Mouse (Mus musculus) neural tube, embryonic 15.5 days (tissue): Measurements from ENCODE around the gene Lmbr1l. TPM values are rescaled to one million over a fixed set of nuclear protein-coding genes. Genes with fewer than 3 reads are reported as not detected.

Experiments
- ATAC-seq: fragments of 200-750 bp; cut with Nextera tagmentation; 2 replicates; pipeline ENCODE4 v1.8.0; 2017; ENCODE audit warnings: mild to moderate bottlenecking, moderate TSS enrichment, moderate library complexity; ENCODE audit not compliant: low FRiP score
- H3K27ac ChIP-seq: fragments of 300-500 bp; sonication (generic); replicated peaks from 2 replicates; pipeline ENCODE4 v1.5.1; 2015; ENCODE audit warnings: mild to moderate bottlenecking, inconsistent platforms
- H3K27me3 ChIP-seq: fragments of 300-500 bp; sonication (generic); replicated peaks from 2 replicates; pipeline ENCODE4 v1.6.1; 2015; ENCODE audit warnings: inconsistent platforms
- H3K36me3 ChIP-seq: fragments of 300-500 bp; sonication (generic); 2 replicates; pipeline ENCODE4 v1.6.1; 2015; ENCODE audit warnings: inconsistent platforms
- H3K4me1 ChIP-seq: fragments of 300-500 bp; sonication (generic); 2 replicates; pipeline ENCODE4 v1.6.1; 2015; ENCODE audit warnings: inconsistent platforms
- H3K4me2 ChIP-seq: fragments of 300-500 bp; sonication (generic); 2 replicates; pipeline ENCODE4 v1.6.1; 2015; ENCODE audit warnings: inconsistent platforms, mild to moderate bottlenecking, moderate library complexity
- H3K4me3 ChIP-seq: fragments of 300-500 bp; sonication (generic); replicated peaks from 2 replicates; pipeline ENCODE4 v1.5.1; 2015; ENCODE audit warnings: mild to moderate bottlenecking, inconsistent platforms
- H3K9ac ChIP-seq: fragments of 300-500 bp; sonication (generic); replicated peaks from 2 replicates; pipeline ENCODE4 v1.6.1; 2015; ENCODE audit warnings: mild to moderate bottlenecking, inconsistent platforms
- H3K9me3 ChIP-seq: fragments of 300-500 bp; sonication (generic); replicated peaks from 2 replicates; pipeline ENCODE4 v1.6.1; 2016; ENCODE audit warnings: inconsistent platforms
- WGBS: fragments of 180-500 bp; shearing (Covaris S2); methylation state at CpG from one replicate; pipeline ENCODE4 v1.1.7; 2015; ENCODE audit warnings: mixed read lengths; 5-methylcytosine and 5-hydroxymethylcytosine counted together
- polyA plus RNA-seq: library from polyadenylated mRNA; unstranded; fragments of >200 nt; fragmentation: Nextera tagmentation; extraction: Ambion mirVana; gene quantifications from 2 replicates; pipeline ENCODE4 v1.2.1, GENCODE M21; 2015

The Lmbr1l gene
- polyA plus RNA-seq, 1 experiment from 2014 or later = 28.6 TPM

GRCm38 (mm10) chr15:98871070-98871915 lies 46.7 kb downstream of the Lmbr1l start, which contains the start of gene Kmt2d:
Kmt2d (minus strand) TSS chr15:98871204.
- H3K4me2 ChIP-seq = peak within 1 kb of the TSS; percentile 99
- peak within 1 kb of the TSS; percentile 61 for H3K4me3 ChIP-seq
- H3K27ac ChIP-seq = peak within 1 kb of the TSS; percentile 99
- H3K27me3 ChIP-seq = no peaks in the 10 kb centered on the region
- ATAC-seq = peak; percentile 62
- peaks cover 48% of the 10 kb centered on the region for H3K4me1 ChIP-seq
- H3K9me3 ChIP-seq = no peaks in the 10 kb centered on the region
- H3K9ac ChIP-seq = peak within 1 kb of the TSS; percentile 93
- WGBS = under 1% methylated on average over 83 of the region's 94 CpGs
- H3K36me3 ChIP-seq = peaks cover 4% of the 10 kb centered on the region; the same call in 1 of the 2 replicates

- peak overlapping the region; percentile 99 for H3K27ac ChIP-seq
- peak overlapping the region; percentile 93 for H3K9ac ChIP-seq
- no peak for ATAC-seq
- H3K36me3 ChIP-seq = peaks cover 13% of the 10 kb centered on the region
- 0% methylated on average over 16 of the region's 16 CpGs for WGBS
- H3K4me2 ChIP-seq = peak overlapping the region; percentile 99
- H3K4me3 ChIP-seq = peak overlapping the region; percentile 61
- H3K27me3 ChIP-seq = no peaks in the 10 kb centered on the region
- H3K4me1 ChIP-seq = peaks cover 48% of the 10 kb centered on the region
- H3K9me3 ChIP-seq = no peaks in the 10 kb centered on the region
These were observed 47.6 kb downstream of the Lmbr1l start for GRCm38 (mm10) chr15:98870179-98871069.

- Histone ChIP-seq H3K4me3 (peak overlapping the region; percentile 61), H3K4me1 (peaks cover 48% of the 10 kb centered on the region), H3K27me3 (no peaks in the 10 kb centered on the region), H3K27ac (0 out of 2 replicates have a peak overlapping the region, but pooled peaks have one; percentile 5), H3K9ac (peak overlapping the region; percentile 93), H3K4me2 (peak overlapping the region; percentile 99), H3K9me3 (no peaks in the 10 kb centered on the region), H3K36me3 (peaks cover 22% of the 10 kb centered on the region)
- no peak for ATAC-seq
- WGBS = 13% methylated on average over 8 of the region's 8 CpGs
These were observed 48.5 kb downstream of the Lmbr1l start for GRCm38 (mm10) chr15:98869342-98870178.

- H3K36me3 ChIP-seq = peaks cover 32% of the 10 kb centered on the region
- peaks cover 48% of the 10 kb centered on the region for H3K4me1 ChIP-seq
- H3K9ac ChIP-seq = peak overlapping the region; percentile 93
- peak overlapping the region; percentile 99 for H3K4me2 ChIP-seq
- H3K27me3 ChIP-seq = no peaks in the 10 kb centered on the region
- peak overlapping the region; percentile 61 for H3K4me3 ChIP-seq
- H3K9me3 ChIP-seq = no peaks in the 10 kb centered on the region
- WGBS = 34% methylated on average over 11 of the region's 11 CpGs
- no peak for ATAC-seq
- peak overlapping the region; percentile 5; the same call in 1 of the 2 replicates for H3K27ac ChIP-seq
These were observed 49.5 kb downstream of the Lmbr1l start for GRCm38 (mm10) chr15:98868346-98869063.

GRCm38 (mm10) chr15:98867321-98867720 lies 50.7 kb downstream of the Lmbr1l start:
- WGBS = 74% methylated on average over 6 of the region's 6 CpGs
- no peak overlapping the region for H3K27ac ChIP-seq
- H3K27me3 ChIP-seq = no peaks in the 10 kb centered on the region
- peak overlapping the region; percentile 61 for H3K4me3 ChIP-seq
- H3K4me1 ChIP-seq = peaks cover 42% of the 10 kb centered on the region
- peak overlapping the region; percentile 99 for H3K4me2 ChIP-seq
- no peak for ATAC-seq
- no peaks in the 10 kb centered on the region for H3K9me3 ChIP-seq
- H3K9ac ChIP-seq = peak overlapping the region; percentile 38
- peaks cover 44% of the 10 kb centered on the region for H3K36me3 ChIP-seq

GRCm38 (mm10) chr15:98866501-98866900 lies 51.5 kb downstream of the Lmbr1l start:
- Histone ChIP-seq H3K9me3 (no peaks in the 10 kb centered on the region), H3K27me3 (no peaks in the 10 kb centered on the region), H3K9ac (no peak overlapping the region), H3K27ac (no peak overlapping the region), H3K4me3 (no peak overlapping the region), H3K36me3 (peaks cover 52% of the 10 kb centered on the region), H3K4me2 (no peak overlapping the region), H3K4me1 (peaks cover 42% of the 10 kb centered on the region)
- no peak for ATAC-seq
- 91% methylated on average over 5 of the region's 5 CpGs for WGBS

- Histone ChIP-seq H3K36me3 (peaks cover 60% of the 10 kb centered on the region), H3K9me3 (no peaks in the 10 kb centered on the region), H3K9ac (no peak overlapping the region), H3K4me3 (no peak overlapping the region), H3K4me2 (no peak overlapping the region), H3K27ac (no peak overlapping the region), H3K27me3 (no peaks in the 10 kb centered on the region), H3K4me1 (peaks cover 41% of the 10 kb centered on the region)
- 94% methylated on average over 8 of the region's 8 CpGs for WGBS
- ATAC-seq = no peak
These were observed 52.3 kb downstream of the Lmbr1l start for GRCm38 (mm10) chr15:98865771-98866170.

GRCm38 (mm10) chr15:98864951-98865350 lies 53.1 kb downstream of the Lmbr1l start:
- H3K4me1 ChIP-seq = peaks cover 33% of the 10 kb centered on the region
- no peak overlapping the region for H3K9ac ChIP-seq
- H3K4me3 ChIP-seq = no peak overlapping the region
- no peak overlapping the region for H3K4me2 ChIP-seq
- no peaks in the 10 kb centered on the region for H3K27me3 ChIP-seq
- H3K9me3 ChIP-seq = no peaks in the 10 kb centered on the region
- no peak overlapping the region for H3K27ac ChIP-seq
- ATAC-seq = no peak
- H3K36me3 ChIP-seq = peaks cover 68% of the 10 kb centered on the region
- 94% methylated on average over 6 of the region's 6 CpGs for WGBS

GRCm38 (mm10) chr15:98863451-98863958 lies 54.5 kb downstream of the Lmbr1l start:
- H3K4me1 ChIP-seq = peaks cover 19% of the 10 kb centered on the region
- peaks cover 81% of the 10 kb centered on the region for H3K36me3 ChIP-seq
- H3K9me3 ChIP-seq = no peaks in the 10 kb centered on the region
- ATAC-seq = no peak
- H3K4me2 ChIP-seq = no peak overlapping the region
- no peak overlapping the region for H3K27ac ChIP-seq
- H3K4me3 ChIP-seq = no peak overlapping the region
- H3K27me3 ChIP-seq = no peaks in the 10 kb centered on the region
- WGBS = 94% methylated on average over 12 of the region's 12 CpGs
- H3K9ac ChIP-seq = no peak overlapping the region

GRCm38 (mm10) chr15:98861701-98862410 lies 56.2 kb downstream of the Lmbr1l start:
- no peak overlapping the region for H3K4me3 ChIP-seq
- 87% methylated on average over 21 of the region's 21 CpGs for WGBS
- no peaks in the 10 kb centered on the region for H3K27me3 ChIP-seq
- H3K9ac ChIP-seq = no peak overlapping the region
- no peak overlapping the region for H3K27ac ChIP-seq
- peaks cover 2% of the 10 kb centered on the region for H3K4me1 ChIP-seq
- peaks cover 98% of the 10 kb centered on the region for H3K36me3 ChIP-seq
- ATAC-seq = no peak
- H3K9me3 ChIP-seq = no peaks in the 10 kb centered on the region
- no peak overlapping the region for H3K4me2 ChIP-seq
